Mouse (Mus musculus): ENCODE results near the gene Dgkb. TPM values are rescaled to one million over a fixed set of nuclear protein-coding genes. Genes with fewer than 3 reads are reported as not detected.

The Dgkb gene
- polyA plus RNA-seq, 1 experiment from 2014 or later: not detected

DNA sequence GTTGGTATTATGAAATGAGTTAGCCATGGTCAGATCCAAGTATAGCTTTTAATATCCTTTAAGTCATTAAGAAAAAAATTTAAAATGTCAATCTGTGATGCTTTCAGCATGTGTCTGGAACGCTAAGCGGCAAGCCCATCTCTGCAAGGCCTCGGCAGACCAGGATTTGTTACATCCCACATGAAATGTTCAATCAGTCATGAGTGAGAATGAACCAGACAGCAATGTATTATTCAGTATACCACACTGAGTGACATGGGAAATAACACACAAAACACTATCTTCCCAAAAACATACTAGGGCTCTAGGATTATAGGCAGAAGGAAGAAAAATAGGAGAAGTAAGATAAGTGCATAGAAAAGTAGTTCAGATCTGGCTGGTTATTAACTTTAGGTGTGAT lies 634.2 kb downstream of the Dgkb start:
- TF ChIP-seq CTCF (IDR thresholded peaks at IDR 0.05): no peak
- DNase-seq (ENCODE audit: low read depth, low spot score) (no peak), ATAC-seq (no peak)
- ChIA-PET CTCF (no interaction called here), POLR2A (no interaction called here)
- in situ Hi-C loops (cut with MboI; ENCODE audit: low pct_unique_long_range_greater_than_20kb): no loop called here
- H3K27me3 ChIP-seq: no peaks in the 10 kb centered on the region

DNA sequence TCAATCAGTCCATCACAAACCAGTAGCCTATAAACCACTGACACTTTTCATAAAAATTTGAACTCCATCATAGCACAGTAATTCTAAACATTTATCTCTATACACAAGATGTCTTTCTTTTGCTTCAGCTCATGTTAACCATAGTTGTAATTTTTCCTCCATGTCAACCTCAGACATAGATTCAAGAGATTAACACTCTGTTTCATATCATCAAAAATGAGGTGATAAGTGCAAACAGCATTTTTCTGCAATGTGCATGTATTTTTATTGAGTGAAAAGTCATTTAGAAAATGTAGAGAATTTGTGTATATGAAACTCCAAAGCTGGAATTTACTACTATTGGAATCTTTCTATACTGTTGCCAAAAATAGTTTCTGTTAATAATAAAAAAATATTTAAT lies 650.7 kb downstream of the Dgkb start:
- no peaks in the 10 kb centered on the region for H3K27me3 ChIP-seq
- ChIA-PET POLR2A (no interaction called here), CTCF (no interaction called here)
- no peak for TF ChIP-seq CTCF (IDR thresholded peaks at IDR 0.05)
- DNase-seq (ENCODE audit: low read depth, low spot score) (no peak), ATAC-seq (no peak)
- in situ Hi-C loops (cut with MboI; ENCODE audit: low pct_unique_long_range_greater_than_20kb): no loop called here

DNA sequence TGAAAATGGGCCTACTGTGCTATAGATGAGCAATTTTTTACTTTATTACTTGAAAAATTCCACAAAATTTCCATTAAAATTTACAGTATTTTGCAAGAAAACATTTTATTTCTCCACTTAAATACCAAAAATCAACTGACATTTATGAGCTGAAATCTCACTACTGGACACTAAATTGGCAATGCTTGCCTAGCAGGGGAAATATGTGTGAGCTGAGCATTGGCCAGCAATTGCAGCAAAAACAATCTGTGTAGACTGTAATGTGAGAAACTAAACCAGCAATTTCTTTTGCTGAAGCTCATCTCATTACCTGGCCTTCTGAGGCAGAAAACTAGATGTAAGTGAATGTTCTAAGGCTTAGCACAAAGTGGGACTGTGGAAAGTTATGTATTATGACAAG lies 651.1 kb downstream of the Dgkb start:
- ChIA-PET CTCF (no interaction called here), POLR2A (no interaction called here)
- in situ Hi-C loops (cut with MboI; ENCODE audit: low pct_unique_long_range_greater_than_20kb): no loop called here
- no peak for TF ChIP-seq CTCF (IDR thresholded peaks at IDR 0.05)
- DNase-seq (ENCODE audit: low read depth, low spot score): no peak
- no peaks in the 10 kb centered on the region for H3K27me3 ChIP-seq
- ATAC-seq: no peak

DNA sequence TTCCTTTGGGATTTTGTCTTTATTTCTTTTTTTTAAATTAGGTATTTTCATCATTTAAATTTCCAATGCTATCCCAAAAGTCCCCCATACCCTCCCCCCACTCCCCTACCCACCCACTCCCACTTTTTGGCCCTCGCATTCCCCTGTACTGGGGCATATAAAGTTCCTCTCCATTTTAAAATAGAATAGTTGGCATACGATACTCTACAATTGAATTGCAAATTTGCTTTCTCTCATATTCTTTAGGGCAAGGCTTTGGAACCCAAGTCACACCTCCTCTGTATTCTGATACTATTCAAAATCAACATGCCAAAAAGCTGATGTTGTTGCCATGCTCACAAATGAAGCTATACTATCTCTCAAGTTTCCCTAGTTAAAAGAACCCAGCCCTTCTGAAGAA lies 679.7 kb downstream of the Dgkb start:
- DNase-seq (ENCODE audit: low read depth, low spot score) (no peak), ATAC-seq (no peak)
- ChIA-PET POLR2A (no interaction called here), CTCF (no interaction called here)
- no peak for TF ChIP-seq CTCF (IDR thresholded peaks at IDR 0.05)
- no peaks in the 10 kb centered on the region for H3K27me3 ChIP-seq
- in situ Hi-C loops (cut with MboI; ENCODE audit: low pct_unique_long_range_greater_than_20kb): no loop called here

DNA sequence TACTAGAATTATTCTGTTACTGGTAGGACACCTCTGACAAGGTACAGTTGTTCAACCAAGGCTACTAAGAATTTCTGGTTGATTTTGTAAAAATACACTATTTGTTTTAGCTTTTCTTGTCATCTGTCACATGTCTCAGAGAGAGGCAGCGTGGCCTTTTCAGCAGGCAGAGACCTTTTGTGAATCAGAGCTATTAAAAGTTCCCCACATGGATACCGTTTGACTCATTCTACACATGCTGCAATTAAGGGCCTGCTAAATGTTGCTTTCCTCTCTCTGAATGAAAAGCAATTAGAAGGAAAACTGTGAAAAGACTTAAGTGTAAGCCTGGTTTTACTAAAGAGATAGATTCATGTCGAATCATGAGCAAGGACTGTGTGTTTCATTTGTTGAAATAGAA lies 683.4 kb downstream of the Dgkb start:
- in situ Hi-C loops (cut with MboI; ENCODE audit: low pct_unique_long_range_greater_than_20kb): no loop called here
- H3K27me3 ChIP-seq: no peaks in the 10 kb centered on the region
- ChIA-PET POLR2A (no interaction called here), CTCF (no interaction called here)
- DNase-seq (ENCODE audit: low read depth, low spot score): no peak
- no peak for ATAC-seq
- TF ChIP-seq CTCF (IDR thresholded peaks at IDR 0.05): no peak

DNA sequence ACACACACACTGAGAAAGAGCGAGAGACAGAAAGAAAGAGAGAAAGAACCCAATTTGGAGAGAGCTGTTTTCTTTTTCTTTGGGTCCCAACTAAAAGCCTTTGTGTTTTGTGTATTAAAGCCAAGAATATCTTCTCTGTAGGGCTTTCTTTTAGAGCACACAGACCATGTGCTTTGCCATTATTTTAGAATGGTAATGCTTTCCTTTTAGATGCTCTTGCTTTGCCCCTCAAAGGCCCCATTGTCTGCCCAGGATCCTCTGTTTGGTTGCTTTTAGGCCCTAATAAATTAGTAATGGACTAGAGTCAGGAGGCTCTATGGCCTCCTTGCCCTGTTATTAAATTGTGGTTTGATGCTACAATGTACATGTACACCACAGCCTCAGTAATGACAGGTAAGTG lies 690.7 kb downstream of the Dgkb start:
- CTCF ChIA-PET: no interaction called here
- POLR2A ChIA-PET: no interaction called here
- no peaks in the 10 kb centered on the region for H3K27me3 ChIP-seq
- DNase-seq (ENCODE audit: low read depth, low spot score) (no peak), ATAC-seq (no peak)
- no peak for TF ChIP-seq CTCF (IDR thresholded peaks at IDR 0.05)
- in situ Hi-C loops (cut with MboI; ENCODE audit: low pct_unique_long_range_greater_than_20kb): no loop called here

DNA sequence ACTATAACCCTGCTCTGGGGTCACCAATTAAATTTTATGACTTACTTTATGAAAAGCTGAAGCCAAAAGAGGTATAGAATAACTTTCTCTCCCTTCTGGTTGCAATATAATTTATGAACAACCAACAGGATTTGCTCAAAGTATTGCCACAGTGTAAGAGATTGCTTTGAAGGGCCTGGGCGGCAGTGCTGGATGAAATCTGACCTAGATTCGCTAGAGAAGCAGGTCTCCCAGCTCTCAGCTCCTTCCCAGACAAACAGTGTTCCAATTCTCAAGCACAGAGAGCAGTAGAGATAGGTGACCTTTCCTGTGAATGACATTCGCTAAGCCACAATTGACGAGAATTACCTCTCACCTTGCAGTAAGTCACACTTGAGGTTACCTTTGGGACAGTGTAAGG lies 727.9 kb downstream of the Dgkb start:
- in situ Hi-C loops (cut with MboI; ENCODE audit: low pct_unique_long_range_greater_than_20kb): no loop called here
- ChIA-PET CTCF (no interaction called here), POLR2A (no interaction called here)
- TF ChIP-seq CTCF (IDR thresholded peaks at IDR 0.05): no peak
- ATAC-seq: no peak
- no peak for DNase-seq (ENCODE audit: low read depth, low spot score)
- H3K27me3 ChIP-seq: no peaks in the 10 kb centered on the region

DNA sequence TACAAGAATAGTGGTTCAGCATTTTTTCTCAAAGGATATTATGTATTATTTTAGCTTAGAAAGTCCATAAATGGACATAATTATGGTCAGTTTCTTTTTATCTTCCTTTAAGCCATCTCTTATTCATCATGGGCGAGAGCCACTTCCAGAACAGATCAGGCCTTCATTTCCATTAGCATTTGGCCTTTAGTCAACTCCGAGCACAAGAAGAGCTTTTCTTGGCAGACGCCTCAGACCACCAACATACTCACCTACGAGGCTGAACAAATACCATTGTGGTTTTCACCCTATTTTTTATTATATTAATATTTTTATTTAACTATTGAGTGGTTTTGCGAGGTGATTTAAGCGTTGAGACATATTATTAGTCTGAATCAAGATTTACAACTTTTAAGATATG lies 759.6 kb downstream of the Dgkb start:
- TF ChIP-seq CTCF (IDR thresholded peaks at IDR 0.05): no peak
- ATAC-seq (no peak), DNase-seq (ENCODE audit: low read depth, low spot score) (no peak)
- in situ Hi-C loops (cut with MboI; ENCODE audit: low pct_unique_long_range_greater_than_20kb): no loop called here
- ChIA-PET CTCF (no interaction called here), POLR2A (no interaction called here)
- no peaks in the 10 kb centered on the region for H3K27me3 ChIP-seq

DNA sequence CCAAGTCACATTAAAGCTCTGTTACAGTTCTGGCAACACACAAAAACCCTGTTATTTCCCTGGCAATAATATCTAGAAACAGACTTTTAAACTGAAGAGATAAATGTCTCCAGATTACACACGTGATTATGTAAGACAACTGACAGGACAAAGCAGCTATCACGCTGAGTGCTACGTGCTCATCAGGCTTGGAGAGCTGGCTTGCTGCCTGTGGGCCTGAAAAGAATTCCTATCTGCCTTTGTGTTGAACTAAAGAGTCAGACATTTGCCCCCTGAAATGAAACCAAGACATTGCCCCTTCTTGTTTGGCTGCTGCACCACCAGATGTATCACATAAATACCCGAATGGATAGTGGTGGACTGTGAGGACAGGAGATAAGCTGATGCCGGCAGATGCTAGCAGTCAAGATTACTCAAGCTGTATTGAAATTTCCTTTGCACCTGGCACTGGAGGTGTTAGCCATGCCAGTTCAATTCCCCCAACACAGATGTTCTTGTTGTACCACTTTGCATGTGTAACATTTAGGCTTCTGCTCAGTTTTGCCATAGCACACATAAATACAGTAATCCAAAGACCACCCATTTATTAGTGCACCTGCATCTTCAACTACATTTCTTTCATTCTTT lies 761.8 kb downstream of the Dgkb start:
- DNase-seq (ENCODE audit: low read depth, low spot score) (no peak), ATAC-seq (no peak)
- no peaks in the 10 kb centered on the region for H3K27me3 ChIP-seq
- ChIA-PET CTCF (no interaction called here), POLR2A (no interaction called here)
- in situ Hi-C loops (cut with MboI; ENCODE audit: low pct_unique_long_range_greater_than_20kb): no loop called here
- TF ChIP-seq CTCF (IDR thresholded peaks at IDR 0.05): no peak

DNA sequence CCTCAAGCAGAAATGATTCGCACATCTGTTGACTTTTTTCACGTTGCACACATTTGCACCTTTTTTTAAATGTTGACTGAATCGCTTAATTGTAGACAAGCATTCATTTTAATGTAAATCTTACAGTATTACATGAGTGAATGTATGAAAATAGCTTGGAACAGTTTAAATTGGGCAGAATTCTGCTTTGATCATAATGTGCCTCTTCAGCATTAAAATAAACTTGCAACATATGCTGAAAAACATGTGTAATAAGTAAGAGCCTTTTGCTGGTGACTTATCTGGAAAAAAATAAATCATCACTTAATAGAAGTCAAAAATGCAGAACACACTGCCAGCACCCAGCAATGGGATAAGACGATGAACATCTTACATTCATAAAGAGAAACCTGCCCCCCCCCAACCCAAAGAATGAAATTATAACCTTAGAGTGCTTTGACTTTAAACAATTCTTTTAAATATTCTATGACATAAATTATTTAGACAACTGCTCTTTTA lies 768.9 kb downstream of the Dgkb start:
- ChIA-PET POLR2A (no interaction called here), CTCF (no interaction called here)
- H3K27me3 ChIP-seq: no peaks in the 10 kb centered on the region
- ATAC-seq (no peak), DNase-seq (ENCODE audit: low read depth, low spot score) (no peak)
- in situ Hi-C loops (cut with MboI; ENCODE audit: low pct_unique_long_range_greater_than_20kb): no loop called here
- no peak for TF ChIP-seq CTCF (IDR thresholded peaks at IDR 0.05)

DNA sequence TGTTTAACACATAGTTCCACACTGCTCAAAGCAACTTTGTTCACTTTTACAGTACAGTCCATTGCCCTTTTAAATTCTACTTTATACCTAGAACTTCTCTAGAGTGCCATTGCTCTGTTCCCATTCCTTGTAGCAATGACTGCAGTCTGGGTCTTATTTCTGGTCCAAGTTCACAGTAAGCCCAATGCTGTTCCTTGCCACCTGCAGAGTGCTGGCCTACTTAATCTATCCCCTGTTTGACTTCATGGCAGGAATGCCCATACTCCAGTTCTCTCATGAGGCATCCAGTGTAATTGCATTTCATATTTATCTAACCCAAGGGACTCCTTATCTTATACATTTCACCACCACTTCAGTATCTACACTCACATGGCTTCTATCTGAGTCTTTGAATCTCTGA lies 772.4 kb downstream of the Dgkb start:
- no peaks in the 10 kb centered on the region for H3K27me3 ChIP-seq
- ATAC-seq (no peak), DNase-seq (ENCODE audit: low read depth, low spot score) (no peak)
- TF ChIP-seq CTCF (IDR thresholded peaks at IDR 0.05): no peak
- ChIA-PET CTCF (no interaction called here), POLR2A (no interaction called here)
- in situ Hi-C loops (cut with MboI; ENCODE audit: low pct_unique_long_range_greater_than_20kb): no loop called here

DNA sequence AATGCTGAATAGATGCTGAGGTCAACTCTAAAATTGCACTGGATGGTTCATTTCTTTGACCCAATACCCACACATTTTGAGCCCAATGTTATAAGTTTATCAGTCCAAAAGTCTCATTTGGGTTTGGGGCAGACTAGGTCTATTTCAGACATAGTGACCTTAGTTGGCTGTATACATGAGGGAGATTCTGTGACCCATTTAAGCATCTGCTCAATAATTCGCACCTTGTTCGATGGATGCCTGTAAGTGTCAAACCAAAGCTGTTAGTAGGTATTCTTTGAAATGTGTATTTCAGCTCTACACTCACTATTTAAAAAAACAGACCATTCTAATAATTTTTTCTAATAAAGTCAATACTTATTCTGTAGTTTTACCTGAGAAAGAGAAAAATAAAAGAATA lies 776.1 kb downstream of the Dgkb start:
- CTCF ChIA-PET: no interaction called here
- ATAC-seq (no peak), DNase-seq (ENCODE audit: low read depth, low spot score) (no peak)
- no peak for TF ChIP-seq CTCF (IDR thresholded peaks at IDR 0.05)
- H3K27me3 ChIP-seq: no peaks in the 10 kb centered on the region
- in situ Hi-C loops (cut with MboI; ENCODE audit: low pct_unique_long_range_greater_than_20kb): no loop called here
- POLR2A ChIA-PET: no interaction called here

All from Patski (cell line).